Mouse (Mus musculus) testis, adult 2 months (tissue): ENCODE results near the gene Kcnip1.

Experiments used
- CTCF ChIP-seq: fragments of 200-500 bp; IDR thresholded peaks from 2 replicates; pipeline ENCODE4 v1.5.1; 2012; ENCODE audit warnings: low read depth, mild to moderate bottlenecking, inconsistent platforms, low read length, moderate library complexity; ENCODE audit not compliant: control insufficient read depth, insufficient read depth, insufficient replicate concordance
- POLR2A ChIP-seq: fragments of 200-500 bp; IDR thresholded peaks from 2 replicates; pipeline ENCODE4 v1.6.1; 2012; ENCODE audit warnings: low read depth, mild to moderate bottlenecking, inconsistent platforms, low read length, moderate library complexity; ENCODE audit not compliant: control insufficient read depth

DNA sequence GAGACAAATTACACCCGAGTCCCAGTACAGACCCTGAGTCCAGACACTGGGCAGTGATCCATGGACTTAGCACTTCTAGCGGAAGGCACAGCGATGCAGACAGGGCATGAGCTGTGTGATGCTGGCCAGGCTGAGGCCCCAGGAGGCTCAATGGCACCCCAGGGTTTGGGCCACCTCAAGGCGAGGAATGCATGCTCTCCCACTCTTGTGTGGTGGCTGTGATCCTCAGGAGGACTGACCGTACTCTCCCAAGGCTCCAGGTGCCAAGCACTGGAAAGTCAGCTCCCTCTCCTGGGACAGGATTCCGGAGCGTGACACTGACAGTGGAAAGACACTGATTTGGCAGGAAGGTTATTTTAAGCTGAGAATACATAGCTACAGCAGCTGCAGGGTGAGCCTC lies 79.9 kb downstream of the Kcnip1 start:
- TF ChIP-seq POLR2A (no peak), CTCF (no peak)
